Comparison of ENCODE assay signal across 21 mouse cellular contexts in genomic region chr11:50321239-50321638, GRCm38 (mm10). TPM values are rescaled to one million over a fixed set of nuclear protein-coding genes. Genes with fewer than 3 reads are reported as not detected.
"Had no signal": no experiment of that assay in that cellular context is flagged by ENCODE, and none has a peak within 500 bp of the region (broad histone marks: within the 10 kb centered on the region; RNA-seq: fewer than 3 reads in every experiment).

No protein-coding gene starts in this region.

- DNase-seq: lung, adult 18-20 months; lung, embryonic 14.5 days; lung, postnatal 10 days; lung, postnatal 4 days; retina, postnatal 1 day; right cerebral cortex, adult 18-20 months; right cerebral cortex, postnatal 25 days; right cerebral cortex, postnatal 4 days; spleen, adult 18-20 months; thymus, adult 18-20 months; thymus, postnatal 14 days; thymus, postnatal 36 days had no signal

- H3K4me2 ChIP-seq: lung, embryonic 14.5 days; midbrain, embryonic 13.5 days; neural tube, embryonic 13.5 days; neural tube, embryonic 15.5 days had no signal

- H3K4me3 ChIP-seq: midbrain, embryonic 10.5 days; midbrain, embryonic 13.5 days; myocyte; neural tube, embryonic 13.5 days; neural tube, embryonic 15.5 days had no signal

- ATAC-seq: midbrain, embryonic 13.5 days; midbrain, embryonic 16.5 days had no signal

- H3K9me3 ChIP-seq: midbrain, embryonic 10.5 days; midbrain, embryonic 13.5 days; neural tube, embryonic 13.5 days; neural tube, embryonic 15.5 days had no signal

- H3K9ac ChIP-seq: lung, embryonic 14.5 days; midbrain, embryonic 13.5 days; neural tube, embryonic 13.5 days; neural tube, embryonic 15.5 days had no signal

- H3K27ac ChIP-seq: midbrain, embryonic 10.5 days; midbrain, embryonic 13.5 days; neural tube, embryonic 13.5 days; neural tube, embryonic 15.5 days had no signal

- H3K27me3 ChIP-seq: midbrain, embryonic 13.5 days; neural tube, embryonic 13.5 days; neural tube, embryonic 15.5 days had no signal

RNA-seq across cellular contexts. Expression of gene Cby3, which starts 33.0 kb away (rescaled TPM):
- total RNA-seq: megakaryocyte, adult 5-6 weeks had no signal
- polyA plus RNA-seq: myocyte; neural tube, embryonic 11.5 days; thymus, postnatal 0 days had no signal
